Mouse (Mus musculus) stomach, embryonic 15.5 days (tissue): ENCODE data around the gene Nid1. TPM values are rescaled to one million over a fixed set of nuclear protein-coding genes. Genes with fewer than 3 reads are reported as not detected.
"Not testable (repeated sequence)": the region's sequence is repeated elsewhere in the genome, so short reads cannot be mapped to it uniquely, and the experiment has no call there.

Experiments used
- ATAC-seq: fragments of 200-750 bp; cut with Nextera tagmentation; 2 replicates; pipeline ENCODE4 v1.8.0; 2017; ENCODE audit warnings: low read depth, moderate number of reproducible peaks, moderate TSS enrichment; ENCODE audit not compliant: insufficient read depth, low FRiP score
- H3K27ac ChIP-seq: fragments of 300-500 bp; sonication (generic); 2 replicates; pipeline ENCODE4 v1.5.1; 2015; ENCODE audit warnings: mild to moderate bottlenecking, inconsistent platforms
- H3K27me3 ChIP-seq: fragments of 300-500 bp; sonication (generic); replicated peaks from 2 replicates; pipeline ENCODE4 v1.6.1; 2015; ENCODE audit warnings: inconsistent platforms
- H3K36me3 ChIP-seq: fragments of 300-500 bp; sonication (generic); 2 replicates; pipeline ENCODE4 v1.6.1; 2015; ENCODE audit warnings: inconsistent platforms
- H3K4me1 ChIP-seq: fragments of 300-500 bp; sonication (generic); 2 replicates; pipeline ENCODE4 v1.6.1; 2015; ENCODE audit warnings: inconsistent platforms
- H3K4me2 ChIP-seq: fragments of 300-500 bp; sonication (generic); 2 replicates; pipeline ENCODE4 v1.6.1; 2015; ENCODE audit warnings: mild to moderate bottlenecking, inconsistent platforms
- H3K4me3 ChIP-seq: fragments of 300-500 bp; sonication (generic); replicated peaks from 2 replicates; pipeline ENCODE4 v1.5.1; 2015; ENCODE audit warnings: inconsistent platforms
- H3K9ac ChIP-seq: fragments of 300-500 bp; sonication (generic); 2 replicates; pipeline ENCODE4 v1.6.1; 2015; ENCODE audit warnings: inconsistent platforms
- H3K9me3 ChIP-seq: fragments of 300-500 bp; sonication (generic); 2 replicates; pipeline ENCODE4 v1.6.1; 2016; ENCODE audit warnings: inconsistent platforms
- WGBS: fragments of 180-500 bp; shearing (Covaris S2); methylation state at CpG from one replicate; pipeline ENCODE4 v1.1.7; 2015; 5-methylcytosine and 5-hydroxymethylcytosine counted together
- polyA plus RNA-seq: library from polyadenylated mRNA; unstranded; fragments of >200 nt; fragmentation: Nextera tagmentation; extraction: Ambion mirVana; gene quantifications from 2 replicates; pipeline ENCODE4 v1.2.1, GENCODE M21; 2015

Nid1 gene
- polyA plus RNA-seq, 1 experiment from 2014 or later, result 74.2 TPM

GRCm38 (mm10) chr13:13458138-13458737 is 20.9 kb downstream of the Nid1 start:
- Histone ChIP-seq H3K4me3 (no peak overlapping the region), H3K9ac (no peak overlapping the region), H3K27ac (no peak overlapping the region), H3K36me3 (no peaks in the 10 kb centered on the region), H3K4me2 (no peak overlapping the region), H3K27me3 (no peaks in the 10 kb centered on the region), H3K9me3 (no peaks in the 10 kb centered on the region), H3K4me1 (no peaks in the 10 kb centered on the region)
- WGBS, result 68% methylated on average over 4 of the region's 4 CpGs
- no peak for ATAC-seq

- WGBS, result 71% methylated on average over 2 of the region's 2 CpGs
Observed at GRCm38 (mm10) chr13:13460521-13461138, 23.3 kb downstream of the Nid1 start.

GRCm38 (mm10) chr13:13461446-13462192 is 24.3 kb downstream of the Nid1 start:
- Histone ChIP-seq H3K36me3 (no peaks in the 10 kb centered on the region), H3K9ac (no peak overlapping the region), H3K4me1 (no peaks in the 10 kb centered on the region), H3K9me3 (no peaks in the 10 kb centered on the region), H3K27me3 (no peaks in the 10 kb centered on the region), H3K27ac (no peak overlapping the region), H3K4me2 (no peak overlapping the region), H3K4me3 (no peak overlapping the region)
- WGBS, result 81% methylated on average over 4 of the region's 4 CpGs
- ATAC-seq, result no peak

More at GRCm38 (mm10) chr13:13460521-13461138, 23.3 kb downstream of the Nid1 start:
- Histone ChIP-seq H3K4me2 (no peak overlapping the region), H3K4me3 (no peak overlapping the region), H3K4me1 (no peaks in the 10 kb centered on the region), H3K27ac (no peak overlapping the region), H3K36me3 (no peaks in the 10 kb centered on the region), H3K27me3 (no peaks in the 10 kb centered on the region), H3K9ac (no peak overlapping the region), H3K9me3 (no peaks in the 10 kb centered on the region)
- no peak for ATAC-seq

- peaks cover 6% of the 10 kb centered on the region for H3K36me3 ChIP-seq
- H3K4me2 ChIP-seq, result no peak overlapping the region
- ATAC-seq, result no peak
- H3K9ac ChIP-seq, result no peak overlapping the region
- no peaks in the 10 kb centered on the region for H3K27me3 ChIP-seq
- H3K4me3 ChIP-seq, result no peak overlapping the region
- WGBS, result 85% methylated on average over 3 of the region's 3 CpGs
- no peaks in the 10 kb centered on the region for H3K4me1 ChIP-seq
- no peak overlapping the region for H3K27ac ChIP-seq
- no peaks in the 10 kb centered on the region for H3K9me3 ChIP-seq
Observed at GRCm38 (mm10) chr13:13463949-13464348, 26.6 kb downstream of the Nid1 start.

- not testable (repeated sequence) for H3K27me3 ChIP-seq, H3K4me3 ChIP-seq, H3K9me3 ChIP-seq, H3K4me2 ChIP-seq, H3K27ac ChIP-seq, H3K36me3 ChIP-seq, ATAC-seq, H3K9ac ChIP-seq, H3K4me1 ChIP-seq
Observed at GRCm38 (mm10) chr13:13467249-13467648, 29.9 kb downstream of the Nid1 start.

DNA sequence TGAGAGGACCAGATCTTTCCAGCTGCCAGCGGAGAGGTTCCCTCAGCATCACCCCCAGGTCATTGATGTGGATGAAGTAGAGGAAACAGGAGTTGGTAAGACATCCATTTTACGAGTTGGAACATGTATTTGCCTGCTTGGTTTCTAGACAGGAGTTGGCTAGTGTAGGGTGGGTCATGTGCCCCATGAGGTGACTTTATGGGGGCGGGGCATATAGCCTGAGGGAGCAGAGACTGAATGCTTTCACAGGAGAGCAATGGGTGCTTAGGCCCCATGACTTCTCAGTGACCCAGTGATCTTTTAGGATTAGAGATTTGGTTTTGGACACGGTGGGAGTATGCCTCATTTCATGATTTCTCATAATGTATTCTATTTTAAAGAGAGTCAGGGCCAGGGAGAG is 31.2 kb downstream of the Nid1 start:
- no peaks in the 10 kb centered on the region for H3K4me1 ChIP-seq
- no peak for ATAC-seq
- H3K4me2 ChIP-seq, result no peak overlapping the region
- 86% methylated on average over 4 of the region's 4 CpGs for WGBS
- no peak overlapping the region for H3K9ac ChIP-seq
- no peaks in the 10 kb centered on the region for H3K27me3 ChIP-seq
- H3K4me3 ChIP-seq, result no peak overlapping the region
- H3K9me3 ChIP-seq, result no peaks in the 10 kb centered on the region
- no peak overlapping the region for H3K27ac ChIP-seq
- H3K36me3 ChIP-seq, result peaks cover 11% of the 10 kb centered on the region

- WGBS, result 45% methylated on average over 3 of the region's 3 CpGs
- Histone ChIP-seq H3K4me2 (no peak overlapping the region), H3K27ac (no peak overlapping the region), H3K27me3 (no peaks in the 10 kb centered on the region), H3K9ac (no peak overlapping the region), H3K9me3 (no peaks in the 10 kb centered on the region), H3K4me1 (no peaks in the 10 kb centered on the region), H3K4me3 (no peak overlapping the region), H3K36me3 (peaks cover 11% of the 10 kb centered on the region)
- no peak for ATAC-seq
Observed at GRCm38 (mm10) chr13:13471334-13471757, 34.0 kb downstream of the Nid1 start.

- H3K36me3 ChIP-seq, result peaks cover 12% of the 10 kb centered on the region; the same call in 1 of the 2 replicates
- not testable (repeated sequence) for H3K4me1 ChIP-seq, H3K4me3 ChIP-seq, H3K9me3 ChIP-seq, H3K9ac ChIP-seq, ATAC-seq, H3K4me2 ChIP-seq, H3K27ac ChIP-seq, H3K27me3 ChIP-seq
- 60% methylated on average over 3 of the region's 3 CpGs for WGBS
Observed at GRCm38 (mm10) chr13:13474464-13474863, 37.1 kb downstream of the Nid1 start.

DNA sequence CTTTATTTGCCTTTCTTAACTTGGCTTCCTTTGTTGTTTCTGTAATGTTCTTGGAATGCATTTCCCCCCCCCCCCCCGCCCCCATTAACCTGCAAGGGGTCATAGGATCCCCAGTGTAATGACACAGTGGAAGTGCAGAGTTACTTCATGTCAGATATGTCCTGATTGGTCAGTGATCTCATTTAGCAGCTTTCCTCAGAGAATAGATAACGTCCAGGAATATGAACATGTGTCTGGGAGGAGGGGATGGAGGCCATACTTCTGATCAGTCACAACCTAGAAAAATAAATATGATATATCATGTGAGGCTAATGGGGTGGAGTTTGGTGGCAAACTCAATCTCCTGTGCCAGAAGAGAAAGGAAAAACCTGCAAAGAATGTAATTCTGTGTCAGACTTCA is 37.6 kb downstream of the Nid1 start:
- Histone ChIP-seq H3K36me3 (peaks cover 12% of the 10 kb centered on the region; the same call in 1 of the 2 replicates), H3K27me3 (no peaks in the 10 kb centered on the region), H3K4me1 (no peaks in the 10 kb centered on the region), H3K4me3 (no peak overlapping the region), H3K9ac (no peak overlapping the region), H3K4me2 (no peak overlapping the region), H3K9me3 (no peaks in the 10 kb centered on the region), H3K27ac (no peak overlapping the region)
- ATAC-seq, result no peak
- WGBS, result 32% methylated on average over 2 of the region's 2 CpGs

- WGBS, result 82% methylated on average over 2 of the region's 2 CpGs
- H3K4me2 ChIP-seq, result no peak overlapping the region
- no peak for ATAC-seq
- no peaks in the 10 kb centered on the region for H3K4me1 ChIP-seq
- no peaks in the 10 kb centered on the region for H3K27me3 ChIP-seq
- no peaks in the 10 kb centered on the region for H3K9me3 ChIP-seq
- H3K36me3 ChIP-seq, result peaks cover 12% of the 10 kb centered on the region; the same call in 1 of the 2 replicates
- no peak overlapping the region for H3K4me3 ChIP-seq
- H3K9ac ChIP-seq, result no peak overlapping the region
- no peak overlapping the region for H3K27ac ChIP-seq
Observed at GRCm38 (mm10) chr13:13476568-13476967, 39.2 kb downstream of the Nid1 start.

GRCm38 (mm10) chr13:13477046-13477445 is 39.7 kb downstream of the Nid1 start:
- no peak overlapping the region for H3K27ac ChIP-seq
- ATAC-seq, result no peak
- no peaks in the 10 kb centered on the region for H3K4me1 ChIP-seq
- peaks cover 12% of the 10 kb centered on the region; the same call in 1 of the 2 replicates for H3K36me3 ChIP-seq
- H3K4me3 ChIP-seq, result no peak overlapping the region
- WGBS, result 91% methylated on average over 2 of the region's 2 CpGs
- H3K4me2 ChIP-seq, result no peak overlapping the region
- H3K9me3 ChIP-seq, result no peaks in the 10 kb centered on the region
- H3K9ac ChIP-seq, result no peak overlapping the region
- no peaks in the 10 kb centered on the region for H3K27me3 ChIP-seq

DNA sequence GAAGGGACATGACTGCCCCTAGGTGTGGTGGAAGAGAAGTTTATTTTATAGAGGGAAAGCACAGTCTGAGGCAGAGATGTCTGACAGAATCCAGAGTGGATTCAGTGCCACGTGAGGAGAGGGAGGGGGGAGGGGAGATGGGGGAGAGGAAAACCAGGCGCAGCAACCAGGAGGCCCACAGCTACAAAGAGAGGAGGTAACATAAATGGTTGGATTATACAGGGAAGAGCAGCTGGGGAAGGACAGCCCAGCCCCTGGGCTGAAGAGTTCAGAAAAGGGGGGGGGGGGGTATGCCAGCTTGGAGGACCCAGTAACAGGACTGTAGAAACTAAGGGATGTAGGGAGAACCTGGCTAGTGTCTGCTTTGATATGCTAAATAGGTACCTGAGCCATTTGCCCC is 42.6 kb downstream of the Nid1 start:
- Histone ChIP-seq H3K9me3 (no peaks in the 10 kb centered on the region), H3K4me2 (no peak overlapping the region), H3K4me3 (no peak overlapping the region), H3K4me1 (no peaks in the 10 kb centered on the region), H3K36me3 (peaks cover 12% of the 10 kb centered on the region; the same call in 1 of the 2 replicates), H3K9ac (no peak overlapping the region), H3K27ac (no peak overlapping the region; the same call in 1 of the 2 replicates), H3K27me3 (no peaks in the 10 kb centered on the region)
- 13% methylated on average over 2 of the region's 2 CpGs for WGBS
- ATAC-seq, result peak; percentile 37; the same call in 1 of the 2 replicates
